Mouse (Mus musculus): ENCODE measurements around the gene Tmem56.

GRCm38 (mm10) chr3:121224763-121225162, 58.1 kb downstream of the Tmem56 start:
- TF ChIP-seq CTCF (IDR thresholded peaks at IDR 0.05; ENCODE audit: borderline replicate concordance, control insufficient read depth, extremely low read depth, insufficient read depth, low read length, poor library complexity) (no peak), POLR2A (IDR thresholded peaks at IDR 0.05; ENCODE audit: control insufficient read depth, extremely low read depth, insufficient read depth, low read length, poor library complexity) (no peak)
